Mouse (Mus musculus) bone marrow, adult 2 months (tissue): Measurements from ENCODE around the gene Clcf1. TPM values are rescaled to one million over a fixed set of nuclear protein-coding genes. Genes with fewer than 3 reads are reported as not detected.

Source experiments
- H3K27ac ChIP-seq: fragments of 200-500 bp; 2 replicates; pipeline ENCODE4 v1.5.1; 2012; ENCODE audit warnings: low read depth, mild to moderate bottlenecking, control low read depth, inconsistent platforms, low read length; ENCODE audit not compliant: control insufficient read depth, poor library complexity, insufficient read depth
- H3K4me1 ChIP-seq: fragments of 200-500 bp; 2 replicates; pipeline ENCODE4 v1.6.1; 2011; ENCODE audit warnings: low read length; ENCODE audit not compliant: control insufficient read depth, insufficient read depth
- H3K4me3 ChIP-seq: fragments of 200-500 bp; replicated peaks from 2 replicates; pipeline ENCODE3; 2011; ENCODE audit warnings: mild to moderate bottlenecking, low read depth, low read length, control low read depth; ENCODE audit not compliant: control insufficient read depth
- CTCF ChIP-seq: fragments of 200-500 bp; IDR thresholded peaks from 2 replicates; pipeline ENCODE4 v1.5.1; 2011; ENCODE audit warnings: low read length, control low read depth; ENCODE audit not compliant: control insufficient read depth, insufficient read depth
- POLR2A ChIP-seq: fragments of 200-500 bp; IDR thresholded peaks from 2 replicates; pipeline ENCODE4 v1.6.1; 2011; ENCODE audit warnings: low read depth, mild to moderate bottlenecking, control low read depth, low read length, borderline replicate concordance; ENCODE audit not compliant: control insufficient read depth
- WGBS: fragments of 180-500 bp; shearing (Covaris S2); methylation state at CpG from one replicate; pipeline ENCODE4 v1.1.7; 2018; 5-methylcytosine and 5-hydroxymethylcytosine counted together
- polyA plus RNA-seq: library from polyadenylated mRNA; stranded (reverse); fragments of >200 nt; gene quantifications from 2 replicates; pipeline ENCODE4 v1.2.4, GENCODE M21; 2011; ENCODE audit warnings: low replicate concordance; ENCODE audit not compliant: missing spikeins, insufficient read depth, insufficient read length

Clcf1 gene
- polyA plus RNA-seq, 1 experiment = 25.4 TPM

DNA sequence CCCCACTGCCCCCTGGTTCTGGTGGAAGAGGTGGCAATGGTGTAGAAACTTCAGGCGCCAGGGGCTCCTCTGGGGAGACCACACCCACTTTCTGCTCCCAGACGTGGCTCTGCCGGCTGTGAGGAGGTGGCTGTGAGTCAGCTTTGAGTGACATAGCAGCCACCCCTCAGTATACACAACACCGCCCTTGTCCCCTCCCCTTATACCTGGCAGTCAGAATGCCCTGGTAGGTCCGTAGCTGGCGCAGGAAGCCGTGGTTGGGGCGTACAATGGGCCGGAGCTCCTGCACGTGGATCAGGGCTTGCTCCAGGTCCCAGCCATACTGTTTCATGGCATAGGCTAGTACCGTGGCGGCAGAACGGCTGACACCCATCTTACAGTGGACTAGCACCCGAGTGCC, 49.7 kb downstream of the Clcf1 start:
- no peak for TF ChIP-seq POLR2A
- TF ChIP-seq CTCF = no peak
- Histone ChIP-seq H3K4me1 (peaks cover 6% of the 10 kb centered on the region), H3K4me3 (no peak overlapping the region), H3K27ac (no peak overlapping the region)
- WGBS = 53% methylated on average over 14 of the region's 14 CpGs

GRCm38 (mm10) chr19:4264171-4264780, 50.2 kb downstream of the Clcf1 start:
- Histone ChIP-seq H3K4me1 (peaks cover 6% of the 10 kb centered on the region), H3K27ac (no peak overlapping the region), H3K4me3 (no peak overlapping the region)
- 89% methylated on average over 6 of the region's 6 CpGs for whole genome bisulfite sequencing
- no peak for TF ChIP-seq CTCF
- TF ChIP-seq POLR2A = no peak

GRCm38 (mm10) chr19:4265956-4266355, 51.9 kb downstream of the Clcf1 start:
- TF ChIP-seq POLR2A = no peak
- no peak for TF ChIP-seq CTCF
- Histone ChIP-seq H3K27ac (no peak overlapping the region), H3K4me1 (peaks cover 6% of the 10 kb centered on the region), H3K4me3 (no peak overlapping the region)
- 70% methylated on average over 4 of the region's 4 CpGs for WGBS

DNA sequence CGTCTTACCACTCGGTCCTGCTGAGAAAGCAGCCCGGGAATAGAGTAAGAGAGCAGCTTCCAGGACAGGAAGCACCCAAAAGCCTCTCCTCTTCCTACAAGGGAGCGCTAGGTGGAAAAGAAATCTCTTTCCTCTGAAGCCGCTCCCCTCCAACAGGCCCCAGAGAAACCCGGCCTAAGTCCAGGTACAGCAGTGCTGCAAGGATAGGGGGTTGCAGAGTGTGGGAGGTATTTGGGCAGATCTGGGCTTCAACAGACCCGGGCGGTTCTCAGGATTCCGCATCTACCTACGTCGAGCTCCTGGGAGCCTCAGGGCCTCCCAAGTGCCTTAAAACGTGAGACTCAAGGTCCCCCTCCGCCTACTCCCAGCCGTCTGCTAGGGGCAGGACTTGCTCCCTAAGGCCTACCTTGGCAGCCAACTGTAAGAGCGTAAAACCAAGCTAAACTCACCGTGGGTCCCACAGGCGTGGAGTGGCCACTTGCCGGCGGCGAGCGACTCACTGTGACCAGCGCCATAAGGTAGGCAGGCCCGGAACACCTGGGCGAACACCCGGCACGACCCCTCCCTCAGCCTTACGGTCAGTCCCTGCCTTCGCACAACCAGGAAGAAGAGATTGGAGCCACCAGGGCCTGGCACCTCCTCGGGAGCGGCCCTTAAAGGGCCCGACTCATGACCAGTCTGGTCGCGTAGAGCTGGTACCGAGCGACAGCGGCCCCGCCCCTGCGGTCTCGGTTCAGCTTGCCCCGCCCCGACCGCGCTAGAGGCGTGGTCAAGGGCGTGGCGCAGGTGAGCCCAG, 54.7 kb downstream of the Clcf1 start, which contains the start of gene Ssh3:
Ssh3 (minus strand) TSS at position 615 of the 796 bp plus-strand sequence.
- 6% methylated on average over 46 of the region's 46 CpGs for WGBS

GRCm38 (mm10) chr19:4270187-4270586, 56.1 kb downstream of the Clcf1 start:
- no peaks in the 10 kb centered on the region for H3K4me1 ChIP-seq
- no peak for TF ChIP-seq CTCF
- no peak for TF ChIP-seq POLR2A
- H3K4me3 ChIP-seq = no peak overlapping the region
- no peak overlapping the region for H3K27ac ChIP-seq
- 84% methylated on average over 6 of the region's 6 CpGs for WGBS

More for the DNA sequence above, 54.7 kb downstream of the Clcf1 start, which contains the start of gene Ssh3:
- Histone ChIP-seq H3K4me3 (peak within 1 kb of the TSS; percentile 62), H3K4me1 (no peaks in the 10 kb centered on the region), H3K27ac (no peak within 1 kb of the TSS)
- TF ChIP-seq CTCF (no peak), POLR2A (0 out of 2 replicates have a peak, but pooled peaks have one; percentile 42)

- Histone ChIP-seq H3K4me1 (no peaks in the 10 kb centered on the region), H3K4me3 (no peak overlapping the region), H3K27ac (no peak overlapping the region)
- TF ChIP-seq CTCF (no peak), POLR2A (no peak)
- WGBS = 94% methylated on average over 11 of the region's 11 CpGs
These were observed 56.9 kb downstream of the Clcf1 start for GRCm38 (mm10) chr19:4270972-4271371.

Other genes with a start within 250 kb of the Clcf1 start
- gene Aldh3b2, start 241.9 kb upstream of the Clcf1 start, polyA plus RNA-seq = 2.4 and 4.2 TPM in 2 replicates
- 5.1 and 10.7 TPM in 2 replicates for gene Acy3, start 227.7 kb upstream of the Clcf1 start, polyA plus RNA-seq
- gene Tbx10, start 221.5 kb upstream of the Clcf1 start, polyA plus RNA-seq = not detected in 2 replicates
- gene Nudt8, start 213.7 kb upstream of the Clcf1 start, polyA plus RNA-seq = 9.7 and 18.1 TPM in 2 replicates
- 1.7 and 2.0 TPM in 2 replicates for gene Gm49405, start 213.6 kb upstream of the Clcf1 start, polyA plus RNA-seq
- gene Doc2g, start 210.9 kb upstream of the Clcf1 start, polyA plus RNA-seq = 5.2 and 7.8 TPM in 2 replicates
- 61.7 and 118 TPM in 2 replicates for gene Ndufv1, start 201.4 kb upstream of the Clcf1 start, polyA plus RNA-seq
- gene Gstp1, start 176.3 kb upstream of the Clcf1 start, polyA plus RNA-seq = 125 and 187 TPM in 2 replicates
- 21.6 TPM in 1 of 2 replicates, not detected in the other for gene Gstp2, start 168.2 kb upstream of the Clcf1 start, polyA plus RNA-seq
- 13.5 and 18.0 TPM in 2 replicates for gene Gstp3, start 154.7 kb upstream of the Clcf1 start, polyA plus RNA-seq
- gene Cabp2, start 132.7 kb upstream of the Clcf1 start, polyA plus RNA-seq = not detected in 2 replicates
- 93.3 and 143 TPM in 2 replicates for gene Cdk2ap2, start 117.1 kb upstream of the Clcf1 start, polyA plus RNA-seq
- 72.3 and 159 TPM in 2 replicates for gene Pitpnm1, start 114.2 kb upstream of the Clcf1 start, polyA plus RNA-seq
- gene Aip, start 88.4 kb upstream of the Clcf1 start, polyA plus RNA-seq = 22.0 and 53.5 TPM in 2 replicates
- gene Gpr152, start 74.5 kb upstream of the Clcf1 start, polyA plus RNA-seq = not detected in 2 replicates
- gene Cabp4, start 70.2 kb upstream of the Clcf1 start, polyA plus RNA-seq = 0.29 and 0.60 TPM in 2 replicates
- gene Coro1b, start 65.6 kb upstream of the Clcf1 start, polyA plus RNA-seq = 75.8 and 114 TPM in 2 replicates
- 27.6 and 60.8 TPM in 2 replicates for gene Ptprcap, start 60.6 kb upstream of the Clcf1 start, polyA plus RNA-seq
- 51.8 and 86.1 TPM in 2 replicates for gene Rps6kb2, start 50.9 kb upstream of the Clcf1 start, polyA plus RNA-seq
- 23.3 and 52.9 TPM in 2 replicates for gene Carns1, start 38.8 kb upstream of the Clcf1 start, polyA plus RNA-seq
- 64.3 and 168 TPM in 2 replicates for gene Tbc1d10c, start 23.0 kb upstream of the Clcf1 start, polyA plus RNA-seq
- 121 and 204 TPM in 2 replicates for gene Ppp1ca, start 22.2 kb upstream of the Clcf1 start, polyA plus RNA-seq
- 24.2 and 39.8 TPM in 2 replicates for gene Rad9a, start 12.6 kb upstream of the Clcf1 start, polyA plus RNA-seq
- not detected in 2 replicates for gene AC109138.7, start 119 bp downstream of the Clcf1 start, polyA plus RNA-seq
- 31.7 and 54.7 TPM in 2 replicates for gene Pold4, start 17.7 kb downstream of the Clcf1 start, polyA plus RNA-seq
- 16.9 and 20.7 TPM in 2 replicates for gene Ssh3, start 54.9 kb downstream of the Clcf1 start, polyA plus RNA-seq
- gene Ankrd13d, start 68.9 kb downstream of the Clcf1 start, polyA plus RNA-seq = 8.4 and 53.2 TPM in 2 replicates
- gene Grk2, start 92.0 kb downstream of the Clcf1 start, polyA plus RNA-seq = 153 and 243 TPM in 2 replicates
- gene Kdm2a, start 184.0 kb downstream of the Clcf1 start, polyA plus RNA-seq = 29.2 and 38.9 TPM in 2 replicates
- 0.86 and 1.3 TPM in 2 replicates for gene Rhod, start 225.2 kb downstream of the Clcf1 start, polyA plus RNA-seq